Mouse (Mus musculus): ENCODE data around the gene Spink4.
"Not testable (repeated sequence)": the region's sequence is repeated elsewhere in the genome, so short reads cannot be mapped to it uniquely, and the experiment has no call there.

Gene Spink4

GRCm38 (mm10) chr4:40900071-40900470, 19.8 kb upstream of the Spink4 start:
- no peak for DNase-seq (ENCODE audit: extremely low spot score, low read depth, low spot score)

GRCm38 (mm10) chr4:40900612-40901011, 19.2 kb upstream of the Spink4 start:
- DNase-seq (ENCODE audit: extremely low spot score, low read depth, low spot score): no peak

GRCm38 (mm10) chr4:40906298-40906697, 13.6 kb upstream of the Spink4 start:
- no peak for DNase-seq (ENCODE audit: extremely low spot score, low read depth, low spot score)

- no peak for DNase-seq (ENCODE audit: extremely low spot score, low read depth, low spot score)
Observed at GRCm38 (mm10) chr4:40908261-40908969, 11.4 kb upstream of the Spink4 start.

- no peak for DNase-seq (ENCODE audit: extremely low spot score, low read depth, low spot score)
Observed at GRCm38 (mm10) chr4:40914287-40914867, 5.5 kb upstream of the Spink4 start.

- no peak for DNase-seq (ENCODE audit: extremely low spot score, low read depth, low spot score)
Observed at GRCm38 (mm10) chr4:40915947-40916346, 3.9 kb upstream of the Spink4 start.

GRCm38 (mm10) chr4:40916592-40917155, 3.2 kb upstream of the Spink4 start:
- no peak for DNase-seq (ENCODE audit: extremely low spot score, low read depth, low spot score)

GRCm38 (mm10) chr4:40920576-40920975, 724 bp downstream of the Spink4 start:
- DNase-seq (ENCODE audit: extremely low spot score, low read depth, low spot score): no peak

GRCm38 (mm10) chr4:40921288-40921687, 1.4 kb downstream of the Spink4 start:
- no peak for DNase-seq (ENCODE audit: extremely low spot score, low read depth, low spot score)

GRCm38 (mm10) chr4:40923087-40923651, 3.3 kb downstream of the Spink4 start:
- DNase-seq (ENCODE audit: extremely low spot score, low read depth, low spot score): no peak

GRCm38 (mm10) chr4:40925568-40925967, 5.7 kb downstream of the Spink4 start:
- DNase-seq (ENCODE audit: extremely low spot score, low read depth, low spot score): no peak

- no peak for DNase-seq (ENCODE audit: extremely low spot score, low read depth, low spot score)
Observed at GRCm38 (mm10) chr4:40929046-40929445, 9.2 kb downstream of the Spink4 start.

- DNase-seq (ENCODE audit: extremely low spot score, low read depth, low spot score): no peak
Observed at GRCm38 (mm10) chr4:40933694-40934093, 13.8 kb downstream of the Spink4 start.

- DNase-seq (ENCODE audit: extremely low spot score, low read depth, low spot score): not testable (repeated sequence)
Observed at GRCm38 (mm10) chr4:40934369-40934768, 14.5 kb downstream of the Spink4 start.

GRCm38 (mm10) chr4:40936175-40936839, 16.5 kb downstream of the Spink4 start:
- no peak for DNase-seq (ENCODE audit: extremely low spot score, low read depth, low spot score)

GRCm38 (mm10) chr4:40938793-40939192, 18.9 kb downstream of the Spink4 start:
- no peak for DNase-seq (ENCODE audit: extremely low spot score, low read depth, low spot score)

GRCm38 (mm10) chr4:40943651-40944050, 23.8 kb downstream of the Spink4 start:
- no peak for DNase-seq (ENCODE audit: extremely low spot score, low read depth, low spot score)

GRCm38 (mm10) chr4:40946516-40947121, 26.8 kb downstream of the Spink4 start:
- no peak for DNase-seq (ENCODE audit: extremely low spot score, low read depth, low spot score)

- no peak for DNase-seq (ENCODE audit: extremely low spot score, low read depth, low spot score)
Observed at GRCm38 (mm10) chr4:40947565-40948159, 27.8 kb downstream of the Spink4 start.

- DNase-seq (ENCODE audit: extremely low spot score, low read depth, low spot score): peak; percentile 98
Observed at GRCm38 (mm10) chr4:40948160-40948708, 28.4 kb downstream of the Spink4 start, which contains the start of the genes Bag1 and Chmp5. Gene Bag1, minus strand, starts transcription at chr4:40948294. Gene Chmp5, plus strand, starts transcription at chr4:40948407.

All from hindlimb bud, embryonic 11.5 days (tissue).